Mouse (Mus musculus): ENCODE measurements around the gene Bud31. TPM values are rescaled to one million over a fixed set of nuclear protein-coding genes. Genes with fewer than 3 reads are reported as not detected.

The Bud31 gene
- total and polyA plus RNA-seq, 3 experiments, result 8.7 to 287 (median 155) TPM

- Histone ChIP-seq H3K27me3 (ENCODE audit: insufficient read depth, low read length) (no peaks in the 10 kb centered on the region), H3K36me3 (replicated peaks) (peaks cover 62% of the 10 kb centered on the region), H3K4me1 (ENCODE audit: insufficient read depth, low read depth, low read length) (peaks cover 77% of the 10 kb centered on the region), H3K9me3 (replicated peaks) (peaks cover 8% of the 10 kb centered on the region), H3K4me3 (ENCODE audit: low read depth, low read length) (peak overlapping the region; percentile 90)
- TF ChIP-seq TAL1 (conservative IDR thresholded peaks at IDR 0.05; ENCODE audit: low read depth, low read length) (no peak), CTCF (IDR thresholded peaks at IDR 0.05; ENCODE audit: low read depth, low read length) (no peak), GATA2 (IDR thresholded peaks at IDR 0.05; ENCODE audit: borderline replicate concordance, low read depth, low read length) (no peak), GATA1 (IDR thresholded peaks at IDR 0.05; ENCODE audit: borderline replicate concordance, low read length) (no peak), POLR2AphosphoS5 (IDR thresholded peaks at IDR 0.05; ENCODE audit: insufficient replicate concordance, low read depth, low read length) (no peak)
- ATAC-seq (ENCODE audit: extremely low read depth, insufficient number of reproducible peaks, low FRiP score, poor library complexity, severe bottlenecking) (0 out of 2 replicates have a peak, but pooled peaks have one; percentile 12), DNase-seq (ENCODE audit: low spot score) (peak; percentile 80)
These were observed 25.3 kb upstream of the Bud31 start for GRCm38 (mm10) chr5:145114606-145115473.

- TF ChIP-seq GATA1 (IDR thresholded peaks at IDR 0.05; ENCODE audit: borderline replicate concordance, low read length) (no peak), GATA2 (IDR thresholded peaks at IDR 0.05; ENCODE audit: borderline replicate concordance, low read depth, low read length) (no peak), CTCF (IDR thresholded peaks at IDR 0.05; ENCODE audit: low read depth, low read length) (no peak), POLR2AphosphoS5 (IDR thresholded peaks at IDR 0.05; ENCODE audit: insufficient replicate concordance, low read depth, low read length) (no peak), TAL1 (conservative IDR thresholded peaks at IDR 0.05; ENCODE audit: low read depth, low read length) (no peak)
- Histone ChIP-seq H3K4me3 (ENCODE audit: low read depth, low read length) (peak overlapping the region; percentile 90), H3K27me3 (ENCODE audit: insufficient read depth, low read length) (no peaks in the 10 kb centered on the region), H3K4me1 (ENCODE audit: insufficient read depth, low read depth, low read length) (peaks cover 76% of the 10 kb centered on the region), H3K36me3 (replicated peaks) (peaks cover 62% of the 10 kb centered on the region), H3K9me3 (replicated peaks) (peaks cover 8% of the 10 kb centered on the region)
- no peak for DNase-seq (ENCODE audit: low spot score)
- no peak for ATAC-seq (ENCODE audit: extremely low read depth, insufficient number of reproducible peaks, low FRiP score, poor library complexity, severe bottlenecking)
These were observed 24.4 kb upstream of the Bud31 start for GRCm38 (mm10) chr5:145115736-145116135.

- Histone ChIP-seq H3K36me3 (replicated peaks) (peaks cover 62% of the 10 kb centered on the region), H3K27me3 (ENCODE audit: insufficient read depth, low read length) (no peaks in the 10 kb centered on the region), H3K4me1 (ENCODE audit: insufficient read depth, low read depth, low read length) (peaks cover 76% of the 10 kb centered on the region), H3K9me3 (replicated peaks) (peaks cover 8% of the 10 kb centered on the region), H3K4me3 (ENCODE audit: low read depth, low read length) (peak overlapping the region; percentile 90)
- no peak for TF ChIP-seq GATA1 (IDR thresholded peaks at IDR 0.05; ENCODE audit: borderline replicate concordance, low read length)
- no peak for TF ChIP-seq CTCF (IDR thresholded peaks at IDR 0.05; ENCODE audit: low read depth, low read length)
- TF ChIP-seq TAL1 (conservative IDR thresholded peaks at IDR 0.05; ENCODE audit: low read depth, low read length), result no peak
- no peak for TF ChIP-seq GATA2 (IDR thresholded peaks at IDR 0.05; ENCODE audit: borderline replicate concordance, low read depth, low read length)
- no peak for TF ChIP-seq POLR2AphosphoS5 (IDR thresholded peaks at IDR 0.05; ENCODE audit: insufficient replicate concordance, low read depth, low read length)
- peak; percentile 73 for ATAC-seq (ENCODE audit: extremely low read depth, insufficient number of reproducible peaks, low FRiP score, poor library complexity, severe bottlenecking)
- DNase-seq (ENCODE audit: low spot score), result peak; percentile 81
These were observed 23.8 kb upstream of the Bud31 start for GRCm38 (mm10) chr5:145116316-145116715.

GRCm38 (mm10) chr5:145116916-145117315, 23.2 kb upstream of the Bud31 start:
- Histone ChIP-seq H3K9me3 (replicated peaks) (peaks cover 8% of the 10 kb centered on the region), H3K4me3 (ENCODE audit: low read depth, low read length) (peak overlapping the region; percentile 90), H3K4me1 (ENCODE audit: insufficient read depth, low read depth, low read length) (peaks cover 75% of the 10 kb centered on the region), H3K36me3 (replicated peaks) (peaks cover 62% of the 10 kb centered on the region), H3K27me3 (ENCODE audit: insufficient read depth, low read length) (no peaks in the 10 kb centered on the region)
- TF ChIP-seq TAL1 (conservative IDR thresholded peaks at IDR 0.05; ENCODE audit: low read depth, low read length) (no peak), GATA2 (IDR thresholded peaks at IDR 0.05; ENCODE audit: borderline replicate concordance, low read depth, low read length) (no peak), POLR2AphosphoS5 (IDR thresholded peaks at IDR 0.05; ENCODE audit: insufficient replicate concordance, low read depth, low read length) (no peak), CTCF (IDR thresholded peaks at IDR 0.05; ENCODE audit: low read depth, low read length) (no peak), GATA1 (IDR thresholded peaks at IDR 0.05; ENCODE audit: borderline replicate concordance, low read length) (no peak)
- no peak for DNase-seq (ENCODE audit: low spot score)
- no peak for ATAC-seq (ENCODE audit: extremely low read depth, insufficient number of reproducible peaks, low FRiP score, poor library complexity, severe bottlenecking)

GRCm38 (mm10) chr5:145118005-145118404, 22.2 kb upstream of the Bud31 start:
- ATAC-seq (ENCODE audit: extremely low read depth, insufficient number of reproducible peaks, low FRiP score, poor library complexity, severe bottlenecking) (no peak), DNase-seq (ENCODE audit: low spot score) (no peak)
- no peak for TF ChIP-seq CTCF (IDR thresholded peaks at IDR 0.05; ENCODE audit: low read depth, low read length)
- no peak for TF ChIP-seq POLR2AphosphoS5 (IDR thresholded peaks at IDR 0.05; ENCODE audit: insufficient replicate concordance, low read depth, low read length)
- no peak for TF ChIP-seq GATA1 (IDR thresholded peaks at IDR 0.05; ENCODE audit: borderline replicate concordance, low read length)
- TF ChIP-seq GATA2 (IDR thresholded peaks at IDR 0.05; ENCODE audit: borderline replicate concordance, low read depth, low read length), result no peak
- TF ChIP-seq TAL1 (conservative IDR thresholded peaks at IDR 0.05; ENCODE audit: low read depth, low read length), result no peak
- H3K4me1 ChIP-seq (ENCODE audit: insufficient read depth, low read depth, low read length), result peaks cover 72% of the 10 kb centered on the region
- H3K27me3 ChIP-seq (ENCODE audit: insufficient read depth, low read length), result no peaks in the 10 kb centered on the region
- H3K36me3 ChIP-seq (replicated peaks), result peaks cover 64% of the 10 kb centered on the region
- peaks cover 9% of the 10 kb centered on the region for H3K9me3 ChIP-seq (replicated peaks)
- no peak overlapping the region for H3K4me3 ChIP-seq (ENCODE audit: low read depth, low read length)

- no peaks in the 10 kb centered on the region for H3K27me3 ChIP-seq (ENCODE audit: insufficient read depth, low read length)
- no peak for DNase-seq (ENCODE audit: low spot score)
- peaks cover 70% of the 10 kb centered on the region for H3K4me1 ChIP-seq (ENCODE audit: insufficient read depth, low read depth, low read length)
- peaks cover 11% of the 10 kb centered on the region for H3K9me3 ChIP-seq (replicated peaks)
- TF ChIP-seq GATA2 (IDR thresholded peaks at IDR 0.05; ENCODE audit: borderline replicate concordance, low read depth, low read length), result no peak
- no peak for TF ChIP-seq POLR2AphosphoS5 (IDR thresholded peaks at IDR 0.05; ENCODE audit: insufficient replicate concordance, low read depth, low read length)
- no peak for TF ChIP-seq GATA1 (IDR thresholded peaks at IDR 0.05; ENCODE audit: borderline replicate concordance, low read length)
- no peak for TF ChIP-seq TAL1 (conservative IDR thresholded peaks at IDR 0.05; ENCODE audit: low read depth, low read length)
- no peak for TF ChIP-seq CTCF (IDR thresholded peaks at IDR 0.05; ENCODE audit: low read depth, low read length)
- peaks cover 68% of the 10 kb centered on the region for H3K36me3 ChIP-seq (replicated peaks)
- no peak overlapping the region for H3K4me3 ChIP-seq (ENCODE audit: low read depth, low read length)
- no peak for ATAC-seq (ENCODE audit: extremely low read depth, insufficient number of reproducible peaks, low FRiP score, poor library complexity, severe bottlenecking)
These were observed 21.7 kb upstream of the Bud31 start for GRCm38 (mm10) chr5:145118461-145118860.
